Mouse (Mus musculus) heart, postnatal 0 days (tissue): Measurements from ENCODE around the gene Mrpl4.

Experiments
- CTCF ChIP-seq: IDR thresholded peaks from 2 replicates; pipeline ENCODE4 v1.5.1; 2016; ENCODE audit warnings: antibody characterized with exemption, control low read depth, low read depth
- EP300 ChIP-seq: IDR thresholded peaks from 2 replicates; pipeline ENCODE4 v1.6.1; 2016; ENCODE audit warnings: antibody characterized with exemption, low read depth

- TF ChIP-seq EP300: no peak
- TF ChIP-seq CTCF: no peak
These were observed 30.2 kb upstream of the Mrpl4 start for GRCm38 (mm10) chr9:20972141-20972992.
